Mouse (Mus musculus): ENCODE data around the gene Nid1. TPM values are rescaled to one million over a fixed set of nuclear protein-coding genes. Genes with fewer than 3 reads are reported as not detected.
A peak's percentile ranks its signal among the peaks of the same experiment; 100 is the strongest.
"Not testable (repeated sequence)": the region's sequence is repeated elsewhere in the genome, so short reads cannot be mapped to it uniquely, and the experiment has no call there.

Gene Nid1
- polyA plus RNA-seq, 2 experiments, result 104 to 143 TPM

- Histone ChIP-seq H3K27me3 (ENCODE audit: control insufficient read depth, insufficient read depth, low read length) (no peaks in the 10 kb centered on the region), H3K4me2 (replicated peaks; ENCODE audit: low read depth, low read length, severe bottlenecking) (no peak overlapping the region), H3K9me3 (ENCODE audit: control insufficient read depth, low read length) (no peaks in the 10 kb centered on the region), H3K4me3 (replicated peaks; ENCODE audit: low read length) (no peak overlapping the region), H3K27ac (replicated peaks; ENCODE audit: low read depth, low read length) (no peak overlapping the region), H3K4me1 (ENCODE audit: control insufficient read depth, insufficient read depth, low read length) (no peaks in the 10 kb centered on the region; the same call in 1 of the 2 replicates), H3K36me3 (ENCODE audit: control insufficient read depth, insufficient read depth, low read length) (no peaks in the 10 kb centered on the region), H3K9ac (ENCODE audit: low read depth, low read length, severe bottlenecking) (no peak overlapping the region)
- no peak for TF ChIP-seq POLR2A (IDR thresholded peaks at IDR 0.05; ENCODE audit: borderline replicate concordance, extremely low read depth, insufficient read depth, insufficient read length)
- 78% methylated on average over 2 of the region's 2 CpGs for WGBS
- DNase-seq (ENCODE audit: low spot score), result no peak
- no peak for ATAC-seq (ENCODE audit: low FRiP score, low read depth)
Measured at GRCm38 (mm10) chr13:13537272-13538015, 100.1 kb downstream of the Nid1 start.

- ATAC-seq (ENCODE audit: low FRiP score, low read depth) (no peak), DNase-seq (ENCODE audit: low spot score) (peak; percentile 25)
- Histone ChIP-seq H3K36me3 (ENCODE audit: control insufficient read depth, insufficient read depth, low read length) (no peaks in the 10 kb centered on the region), H3K27ac (replicated peaks; ENCODE audit: low read depth, low read length) (no peak overlapping the region), H3K4me2 (replicated peaks; ENCODE audit: low read depth, low read length, severe bottlenecking) (no peak overlapping the region), H3K4me3 (replicated peaks; ENCODE audit: low read length) (no peak overlapping the region), H3K9ac (ENCODE audit: low read depth, low read length, severe bottlenecking) (no peak overlapping the region), H3K9me3 (ENCODE audit: control insufficient read depth, low read length) (no peaks in the 10 kb centered on the region), H3K27me3 (ENCODE audit: control insufficient read depth, insufficient read depth, low read length) (no peaks in the 10 kb centered on the region), H3K4me1 (ENCODE audit: control insufficient read depth, insufficient read depth, low read length) (no peaks in the 10 kb centered on the region; the same call in 1 of the 2 replicates)
- TF ChIP-seq POLR2A (IDR thresholded peaks at IDR 0.05; ENCODE audit: borderline replicate concordance, extremely low read depth, insufficient read depth, insufficient read length), result no peak
- WGBS, result 27% methylated on average over 4 of the region's 4 CpGs
Measured at GRCm38 (mm10) chr13:13538585-13539300, 101.4 kb downstream of the Nid1 start.

- not testable (repeated sequence) for H3K4me3 ChIP-seq (replicated peaks; ENCODE audit: low read length)
Measured at GRCm38 (mm10) chr13:13543073-13543472, 105.7 kb downstream of the Nid1 start.

GRCm38 (mm10) chr13:13546792-13547191 is 109.4 kb downstream of the Nid1 start:
- Histone ChIP-seq H3K4me3 (replicated peaks; ENCODE audit: low read length) (no peak overlapping the region), H3K27ac (replicated peaks; ENCODE audit: low read depth, low read length) (no peak overlapping the region), H3K36me3 (ENCODE audit: control insufficient read depth, insufficient read depth, low read length) (no peaks in the 10 kb centered on the region), H3K27me3 (ENCODE audit: control insufficient read depth, insufficient read depth, low read length) (no peaks in the 10 kb centered on the region), H3K4me1 (ENCODE audit: control insufficient read depth, insufficient read depth, low read length) (no peaks in the 10 kb centered on the region), H3K9me3 (ENCODE audit: control insufficient read depth, low read length) (no peaks in the 10 kb centered on the region), H3K9ac (ENCODE audit: low read depth, low read length, severe bottlenecking) (no peak overlapping the region), H3K4me2 (replicated peaks; ENCODE audit: low read depth, low read length, severe bottlenecking) (no peak overlapping the region)
- ATAC-seq (ENCODE audit: low FRiP score, low read depth) (no peak), DNase-seq (ENCODE audit: low spot score) (no peak)
- 46% methylated on average over 3 of the region's 3 CpGs for WGBS
- TF ChIP-seq POLR2A (IDR thresholded peaks at IDR 0.05; ENCODE audit: borderline replicate concordance, extremely low read depth, insufficient read depth, insufficient read length), result no peak

More at GRCm38 (mm10) chr13:13543073-13543472, 105.7 kb downstream of the Nid1 start:
- ATAC-seq (ENCODE audit: low FRiP score, low read depth); H3K9ac ChIP-seq (ENCODE audit: low read depth, low read length, severe bottlenecking); H3K4me1 ChIP-seq (ENCODE audit: control insufficient read depth, insufficient read depth, low read length); H3K9me3 ChIP-seq (ENCODE audit: control insufficient read depth, low read length); H3K36me3 ChIP-seq (ENCODE audit: control insufficient read depth, insufficient read depth, low read length); DNase-seq (ENCODE audit: low spot score); H3K27ac ChIP-seq (replicated peaks; ENCODE audit: low read depth, low read length); H3K4me2 ChIP-seq (replicated peaks; ENCODE audit: low read depth, low read length, severe bottlenecking); H3K27me3 ChIP-seq (ENCODE audit: control insufficient read depth, insufficient read depth, low read length): not testable (repeated sequence)
- WGBS, result 94% methylated on average over 10 of the region's 10 CpGs

GRCm38 (mm10) chr13:13547889-13548288 is 110.5 kb downstream of the Nid1 start:
- no peak for TF ChIP-seq POLR2A (IDR thresholded peaks at IDR 0.05; ENCODE audit: borderline replicate concordance, extremely low read depth, insufficient read depth, insufficient read length)
- H3K4me2 ChIP-seq (replicated peaks; ENCODE audit: low read depth, low read length, severe bottlenecking), result no peak overlapping the region
- no peak overlapping the region for H3K9ac ChIP-seq (ENCODE audit: low read depth, low read length, severe bottlenecking)
- H3K27ac ChIP-seq (replicated peaks; ENCODE audit: low read depth, low read length), result no peak overlapping the region
- no peak for DNase-seq (ENCODE audit: low spot score)
- no peaks in the 10 kb centered on the region for H3K36me3 ChIP-seq (ENCODE audit: control insufficient read depth, insufficient read depth, low read length)
- no peak overlapping the region for H3K4me3 ChIP-seq (replicated peaks; ENCODE audit: low read length)
- H3K9me3 ChIP-seq (ENCODE audit: control insufficient read depth, low read length), result no peaks in the 10 kb centered on the region
- no peaks in the 10 kb centered on the region for H3K27me3 ChIP-seq (ENCODE audit: control insufficient read depth, insufficient read depth, low read length)
- 85% methylated on average over 4 of the region's 4 CpGs for WGBS
- no peak for ATAC-seq (ENCODE audit: low FRiP score, low read depth)
- no peaks in the 10 kb centered on the region for H3K4me1 ChIP-seq (ENCODE audit: control insufficient read depth, insufficient read depth, low read length)

All from limb, embryonic 14.5 days (tissue).